Mouse (Mus musculus) intestine, embryonic 14.5 days (tissue): ENCODE data around the gene Rnf41. TPM values are rescaled to one million over a fixed set of nuclear protein-coding genes. Genes with fewer than 3 reads are reported as not detected.

ENCODE experiments used
- ATAC-seq: fragments of 200-750 bp; cut with Nextera tagmentation; replicated peaks from 2 replicates; pipeline ENCODE4 v1.8.0; 2017; ENCODE audit warnings: low read depth, moderate number of reproducible peaks, moderate TSS enrichment, moderate library complexity; ENCODE audit not compliant: low FRiP score, low TSS enrichment
- DNase-seq: peaks from one replicate; pipeline ENCODE4 v3.0.0-alpha.2; 2018; ENCODE audit warnings: low spot score
- H3K27ac ChIP-seq: fragments of 300-500 bp; sonication (generic); 2 replicates; pipeline ENCODE4 v1.5.1; 2014; ENCODE audit warnings: low read depth, mild to moderate bottlenecking, control low read depth
- H3K27me3 ChIP-seq: fragments of 300-500 bp; sonication (generic); replicated peaks from 2 replicates; pipeline ENCODE4 v1.6.1; 2014; ENCODE audit warnings: low read length, control low read depth; ENCODE audit not compliant: control insufficient read depth, insufficient read depth
- H3K36me3 ChIP-seq: fragments of 300-500 bp; sonication (generic); 2 replicates; pipeline ENCODE4 v1.6.1; 2014; ENCODE audit warnings: low read length, control low read depth; ENCODE audit not compliant: control insufficient read depth, insufficient read depth
- H3K4me1 ChIP-seq: fragments of 300-500 bp; sonication (generic); replicated peaks from 2 replicates; pipeline ENCODE4 v1.6.1; 2014; ENCODE audit warnings: low read length, control low read depth, mixed read lengths; ENCODE audit not compliant: control insufficient read depth, insufficient read depth
- H3K4me2 ChIP-seq: fragments of 300-500 bp; sonication (generic); 2 replicates; pipeline ENCODE4 v1.6.1; 2014; ENCODE audit warnings: low read length
- H3K4me3 ChIP-seq: fragments of 300-500 bp; sonication (generic); 2 replicates; pipeline ENCODE4 v1.5.1; 2014; ENCODE audit warnings: low read depth, low read length, control low read depth, mixed read lengths
- H3K9ac ChIP-seq: fragments of 300-500 bp; sonication (generic); 2 replicates; pipeline ENCODE4 v1.6.1; 2014; ENCODE audit warnings: mild to moderate bottlenecking, low read length
- H3K9me3 ChIP-seq: fragments of 300-500 bp; sonication (generic); 2 replicates; pipeline ENCODE4 v1.6.1; 2016; ENCODE audit warnings: low read length, control low read depth; ENCODE audit not compliant: control insufficient read depth
- WGBS: fragments of 180-500 bp; shearing (Covaris S2); extraction: QIAGEN DNeasy Blood & Tissue Kit; methylation state at CpG from one replicate; pipeline ENCODE4 v1.1.7; 2014; 5-methylcytosine and 5-hydroxymethylcytosine counted together
- polyA plus RNA-seq: library from polyadenylated mRNA; unstranded; fragments of >200 nt; fragmentation: Nextera tagmentation; extraction: Ambion mirVana; gene quantifications from 2 replicates; pipeline ENCODE4 v1.2.1, GENCODE M21; 2014

Rnf41 gene
- polyA plus RNA-seq, 1 experiment from 2014 or later = 30.5 TPM

DNA sequence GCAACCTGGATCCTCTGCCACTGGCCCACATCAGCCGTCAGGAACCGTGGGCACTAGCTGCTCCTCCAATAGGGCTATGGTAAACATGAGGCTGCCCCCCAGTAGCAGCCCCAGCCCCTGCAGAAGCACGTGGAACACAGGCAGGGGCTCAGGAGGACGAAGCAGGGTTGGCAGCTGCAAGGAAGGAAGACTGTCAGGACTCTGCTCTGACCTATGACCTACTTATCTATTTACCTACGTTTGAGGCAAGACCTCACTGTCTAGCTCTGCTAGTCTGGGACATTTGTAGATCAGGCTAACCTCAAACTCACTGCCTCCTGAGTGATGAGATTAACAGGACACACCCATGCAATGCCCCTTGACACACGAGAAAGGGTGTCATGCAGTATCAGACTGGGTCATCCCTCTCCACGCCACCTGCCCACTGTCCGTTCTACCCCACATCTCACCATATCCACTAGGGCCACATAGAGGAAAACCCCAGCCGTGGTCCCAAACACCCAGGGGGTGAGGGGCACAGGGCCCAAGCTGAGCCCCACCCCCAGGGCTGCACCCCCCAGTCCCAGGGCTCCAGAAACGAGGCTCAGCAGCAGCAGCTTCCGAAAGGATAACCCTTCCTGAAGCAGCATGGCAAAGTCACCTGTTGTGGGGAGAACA lies 15.3 kb upstream of the Rnf41 start:
- DNase-seq (no peak), ATAC-seq (no peak)
- Histone ChIP-seq H3K36me3 (peaks cover 56% of the 10 kb centered on the region), H3K27ac (no peak overlapping the region), H3K4me2 (no peak overlapping the region), H3K4me3 (no peak overlapping the region), H3K27me3 (no peaks in the 10 kb centered on the region), H3K9me3 (no peaks in the 10 kb centered on the region), H3K9ac (no peak overlapping the region), H3K4me1 (peaks cover 5% of the 10 kb centered on the region; the same call in 1 of the 2 replicates)
- 51% methylated on average over 11 of the region's 11 CpGs for WGBS

GRCm38 (mm10) chr10:128396716-128397264 lies 14.7 kb upstream of the Rnf41 start:
- peaks cover 50% of the 10 kb centered on the region for H3K36me3 ChIP-seq
- no peak for ATAC-seq

GRCm38 (mm10) chr10:128397466-128397865 lies 14.0 kb upstream of the Rnf41 start:
- Histone ChIP-seq H3K4me1 (peaks cover 5% of the 10 kb centered on the region; the same call in 1 of the 2 replicates), H3K27me3 (no peaks in the 10 kb centered on the region), H3K36me3 (peaks cover 43% of the 10 kb centered on the region), H3K9me3 (no peaks in the 10 kb centered on the region), H3K27ac (no peak overlapping the region), H3K9ac (no peak overlapping the region), H3K4me3 (no peak overlapping the region), H3K4me2 (no peak overlapping the region)
- ATAC-seq (no peak), DNase-seq (no peak)
- WGBS = 68% methylated on average over 7 of the region's 7 CpGs

More at GRCm38 (mm10) chr10:128396716-128397264, 14.7 kb upstream of the Rnf41 start:
- Histone ChIP-seq H3K9me3 (no peaks in the 10 kb centered on the region), H3K4me1 (peaks cover 5% of the 10 kb centered on the region; the same call in 1 of the 2 replicates), H3K4me3 (no peak overlapping the region), H3K4me2 (no peak overlapping the region), H3K27me3 (no peaks in the 10 kb centered on the region), H3K27ac (no peak overlapping the region), H3K9ac (no peak overlapping the region)
- no peak for DNase-seq
- 66% methylated on average over 10 of the region's 10 CpGs for WGBS

GRCm38 (mm10) chr10:128400338-128400737 lies 11.1 kb upstream of the Rnf41 start:
- Histone ChIP-seq H3K4me2 (peak overlapping the region; percentile 37), H3K4me1 (peaks cover 5% of the 10 kb centered on the region; the same call in 1 of the 2 replicates), H3K36me3 (peaks cover 18% of the 10 kb centered on the region), H3K27ac (peak overlapping the region; percentile 57; the same call in 1 of the 2 replicates), H3K27me3 (no peaks in the 10 kb centered on the region), H3K9ac (peak overlapping the region; percentile 30), H3K4me3 (peak overlapping the region; percentile 29), H3K9me3 (no peaks in the 10 kb centered on the region)
- WGBS = 20% methylated on average over 5 of the region's 5 CpGs
- DNase-seq (peak; percentile 77), ATAC-seq (peak; percentile 77)

DNA sequence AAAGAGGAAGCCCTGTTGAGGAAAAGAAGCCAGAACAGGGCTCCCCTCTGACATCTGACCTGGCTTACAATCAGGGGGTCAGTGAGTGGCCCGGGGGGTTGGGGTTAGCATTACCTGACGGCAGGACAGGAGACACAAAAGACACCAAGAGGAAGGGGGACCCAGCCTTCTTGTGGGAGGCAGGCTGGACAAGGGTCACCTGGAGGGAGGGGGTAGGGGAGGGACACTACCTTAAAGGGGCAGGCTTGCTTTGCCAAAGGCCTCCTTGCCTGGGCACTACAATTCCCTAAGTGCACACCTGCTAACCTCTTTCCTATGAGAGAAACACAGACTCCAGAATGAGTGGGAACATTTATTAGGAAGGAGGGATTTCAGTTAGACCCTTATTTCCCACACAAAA lies 10.4 kb upstream of the Rnf41 start, which contains the start of gene Slc39a5:
Gene Slc39a5, minus strand, starts transcription at position 174 of the 400 bp plus-strand sequence.
- DNase-seq (no peak), ATAC-seq (0 out of 2 replicates have a peak, but pooled peaks have one; percentile 13)
- no peaks in the 10 kb centered on the region for H3K9me3 ChIP-seq
- peak within 1 kb of the TSS; percentile 37 for H3K4me2 ChIP-seq
- peak within 1 kb of the TSS; percentile 57; the same call in 1 of the 2 replicates for H3K27ac ChIP-seq
- H3K36me3 ChIP-seq = peaks cover 17% of the 10 kb centered on the region
- no peaks in the 10 kb centered on the region for H3K27me3 ChIP-seq
- WGBS = 29% methylated on average over 2 of the region's 2 CpGs
- H3K4me1 ChIP-seq = peaks cover 5% of the 10 kb centered on the region; the same call in 1 of the 2 replicates
- H3K9ac ChIP-seq = peak within 1 kb of the TSS; percentile 30
- H3K4me3 ChIP-seq = peak within 1 kb of the TSS; percentile 29

GRCm38 (mm10) chr10:128401638-128402037 lies 9.8 kb upstream of the Rnf41 start:
- WGBS = 69% methylated on average over 9 of the region's 9 CpGs
- H3K36me3 ChIP-seq = peaks cover 16% of the 10 kb centered on the region
- ATAC-seq = no peak
- no peaks in the 10 kb centered on the region for H3K9me3 ChIP-seq
- no peak overlapping the region for H3K4me3 ChIP-seq
- no peaks in the 10 kb centered on the region for H3K27me3 ChIP-seq
- H3K9ac ChIP-seq = no peak overlapping the region
- DNase-seq = no peak
- H3K4me1 ChIP-seq = peaks cover 5% of the 10 kb centered on the region; the same call in 1 of the 2 replicates
- H3K4me2 ChIP-seq = no peak overlapping the region; the same call in 1 of the 2 replicates
- no peak overlapping the region for H3K27ac ChIP-seq

GRCm38 (mm10) chr10:128403931-128404330 lies 7.5 kb upstream of the Rnf41 start:
- no peak overlapping the region for H3K9ac ChIP-seq
- ATAC-seq (no peak), DNase-seq (no peak)
- H3K36me3 ChIP-seq = peaks cover 17% of the 10 kb centered on the region
- 89% methylated on average over 7 of the region's 7 CpGs for WGBS
- no peaks in the 10 kb centered on the region for H3K27me3 ChIP-seq
- H3K9me3 ChIP-seq = no peaks in the 10 kb centered on the region
- H3K4me3 ChIP-seq = no peak overlapping the region
- H3K4me1 ChIP-seq = peaks cover 9% of the 10 kb centered on the region; the same call in 1 of the 2 replicates
- H3K27ac ChIP-seq = no peak overlapping the region
- no peak overlapping the region for H3K4me2 ChIP-seq

DNA sequence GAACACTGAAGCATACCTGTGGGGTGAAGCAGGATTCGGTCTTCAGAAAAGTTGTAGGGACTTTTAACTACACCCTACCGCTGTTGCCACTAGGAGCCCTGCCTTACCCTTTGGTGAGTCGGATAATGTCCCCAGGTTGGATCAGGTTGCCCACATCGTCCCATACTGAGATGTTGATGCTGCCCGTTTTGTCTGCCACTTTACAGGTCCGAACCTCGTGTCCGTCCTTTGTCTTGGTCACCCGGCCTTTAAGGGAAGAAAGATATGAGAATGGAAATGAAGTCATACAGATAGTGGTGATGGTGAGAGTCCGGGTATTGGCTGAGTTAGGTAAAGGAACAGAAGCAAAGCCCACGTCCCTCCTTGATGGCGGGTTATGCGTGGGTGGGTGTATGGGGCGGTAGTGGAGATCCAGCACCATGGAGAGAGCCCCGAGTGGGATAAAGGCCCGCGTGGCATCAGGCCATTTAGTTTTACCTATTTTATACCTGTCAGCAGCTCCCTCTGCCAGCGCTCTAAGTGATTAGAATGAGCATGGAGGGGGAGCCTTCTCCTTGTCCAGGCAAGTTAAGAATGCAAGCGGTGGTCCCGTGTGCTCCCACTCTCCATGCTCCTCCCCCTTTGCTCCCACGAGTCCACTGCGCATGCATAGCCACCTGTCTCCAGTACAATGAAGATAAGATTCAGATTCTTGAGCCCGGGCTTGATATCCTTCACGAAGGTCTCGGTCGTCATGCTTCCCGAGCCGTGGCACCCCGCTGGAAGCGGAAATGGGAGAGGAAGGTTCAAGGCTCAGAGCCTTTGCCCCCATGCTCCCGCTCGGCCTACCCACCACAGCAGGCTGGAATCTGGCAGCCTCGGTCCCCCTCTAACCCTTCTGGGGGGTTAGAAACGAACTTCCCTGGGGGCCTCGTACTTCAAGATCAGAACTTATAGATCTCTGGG lies 2.6 kb upstream of the Rnf41 start:
- Histone ChIP-seq H3K9me3 (no peaks in the 10 kb centered on the region), H3K27me3 (no peaks in the 10 kb centered on the region), H3K4me1 (peaks cover 25% of the 10 kb centered on the region), H3K4me3 (peak overlapping the region; percentile 91), H3K36me3 (peaks cover 25% of the 10 kb centered on the region), H3K27ac (peak overlapping the region; percentile 47; the same call in 1 of the 2 replicates), H3K4me2 (peak overlapping the region; percentile 97), H3K9ac (peak overlapping the region; percentile 59)
- ATAC-seq (no peak), DNase-seq (no peak)
- WGBS = 20% methylated on average over 35 of the region's 35 CpGs
